Mouse (Mus musculus): ENCODE measurements around the gene Mia3. TPM values are rescaled to one million over a fixed set of nuclear protein-coding genes. Genes with fewer than 3 reads are reported as not detected.
A peak's percentile ranks its signal among the peaks of the same experiment; 100 is the strongest.
"Not testable (repeated sequence)": the region's sequence is repeated elsewhere in the genome, so short reads cannot be mapped to it uniquely, and the experiment has no call there.

The Mia3 gene
- total and polyA plus RNA-seq, 2 experiments from 2014 or later: 98.1 to 148 TPM

DNA sequence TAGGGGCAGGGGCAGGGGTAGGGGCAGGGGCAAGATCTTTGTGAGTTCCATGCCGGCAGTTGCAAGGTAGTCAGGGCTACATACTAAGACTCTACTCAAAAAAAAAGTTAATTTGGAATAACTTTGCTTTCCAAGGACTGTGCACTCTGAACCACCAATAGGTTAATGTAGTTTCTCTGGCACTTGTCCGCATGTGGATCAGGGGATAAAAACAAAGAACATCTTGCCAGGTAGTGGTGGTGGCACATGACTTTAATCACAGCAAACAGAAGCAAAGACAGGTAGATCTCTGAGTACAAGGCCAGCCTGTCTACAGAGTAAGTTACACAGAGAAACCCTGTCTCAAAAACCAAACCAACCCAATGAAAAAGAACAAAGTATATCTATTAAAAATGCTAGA is 13.3 kb upstream of the Mia3 start:
- no peaks in the 10 kb centered on the region for H3K9me3 ChIP-seq (ENCODE audit: low read length)
- no peak overlapping the region for H3K9ac ChIP-seq (replicated peaks; ENCODE audit: low read length)
- ATAC-seq (no peak), DNase-seq (ENCODE audit: low spot score) (no peak)
- no peaks in the 10 kb centered on the region for H3K36me3 ChIP-seq (ENCODE audit: insufficient read depth, low read length)
- no peaks in the 10 kb centered on the region for H3K4me1 ChIP-seq (ENCODE audit: insufficient read depth, low read length)
- peaks cover 15% of the 10 kb centered on the region for H3K27me3 ChIP-seq (ENCODE audit: insufficient read depth, low read length)
- WGBS: 96% methylated on average over 2 of the region's 2 CpGs
- H3K4me3 ChIP-seq (ENCODE audit: low read length): no peak overlapping the region
- no peak for TF ChIP-seq CTCF (IDR thresholded peaks at IDR 0.05; ENCODE audit: low read depth)
- H3K27ac ChIP-seq: no peak overlapping the region
- H3K4me2 ChIP-seq (ENCODE audit: low read depth, low read length): no peak overlapping the region

DNA sequence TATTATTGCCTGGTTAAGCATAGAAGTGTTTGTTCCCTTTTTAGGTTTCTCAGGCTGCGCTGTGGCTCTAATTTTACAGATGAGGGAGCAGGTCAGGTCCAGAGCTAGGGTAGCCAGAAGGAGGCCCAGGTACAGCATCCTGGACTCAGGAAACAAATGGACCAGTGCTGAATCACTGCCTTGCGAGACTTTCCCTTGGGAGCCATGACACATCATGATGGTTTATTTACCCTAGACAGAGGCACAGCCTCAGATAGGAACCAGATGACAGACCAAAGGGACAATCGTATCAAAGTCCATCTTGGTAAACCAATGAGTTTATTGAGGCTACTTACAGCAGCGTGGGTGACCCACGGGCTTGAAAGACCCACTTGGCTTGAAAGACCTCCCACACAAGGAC is 12.5 kb upstream of the Mia3 start:
- ATAC-seq: no peak
- WGBS: 86% methylated on average over 5 of the region's 5 CpGs

GRCm38 (mm10) chr1:183379376-183379775 is 10.0 kb upstream of the Mia3 start:
- H3K4me1 ChIP-seq (ENCODE audit: insufficient read depth, low read length); DNase-seq (ENCODE audit: low spot score); H3K4me2 ChIP-seq (ENCODE audit: low read depth, low read length); H3K4me3 ChIP-seq (ENCODE audit: low read length); H3K36me3 ChIP-seq (ENCODE audit: insufficient read depth, low read length); ATAC-seq; H3K27ac ChIP-seq; H3K27me3 ChIP-seq (ENCODE audit: insufficient read depth, low read length); H3K9me3 ChIP-seq (ENCODE audit: low read length); H3K9ac ChIP-seq (replicated peaks; ENCODE audit: low read length): not testable (repeated sequence)
- WGBS: 90% methylated on average over 3 of the region's 3 CpGs

More for the DNA sequence above, 12.5 kb upstream of the Mia3 start:
- no peak for TF ChIP-seq CTCF (IDR thresholded peaks at IDR 0.05; ENCODE audit: low read depth)
- no peak for DNase-seq (ENCODE audit: low spot score)
- H3K9me3 ChIP-seq (ENCODE audit: low read length): no peaks in the 10 kb centered on the region
- no peak overlapping the region for H3K4me2 ChIP-seq (ENCODE audit: low read depth, low read length)
- no peak overlapping the region for H3K27ac ChIP-seq
- H3K36me3 ChIP-seq (ENCODE audit: insufficient read depth, low read length): no peaks in the 10 kb centered on the region
- H3K4me3 ChIP-seq (ENCODE audit: low read length): no peak overlapping the region
- H3K9ac ChIP-seq (replicated peaks; ENCODE audit: low read length): no peak overlapping the region
- peaks cover 15% of the 10 kb centered on the region for H3K27me3 ChIP-seq (ENCODE audit: insufficient read depth, low read length)
- no peaks in the 10 kb centered on the region for H3K4me1 ChIP-seq (ENCODE audit: insufficient read depth, low read length)

DNA sequence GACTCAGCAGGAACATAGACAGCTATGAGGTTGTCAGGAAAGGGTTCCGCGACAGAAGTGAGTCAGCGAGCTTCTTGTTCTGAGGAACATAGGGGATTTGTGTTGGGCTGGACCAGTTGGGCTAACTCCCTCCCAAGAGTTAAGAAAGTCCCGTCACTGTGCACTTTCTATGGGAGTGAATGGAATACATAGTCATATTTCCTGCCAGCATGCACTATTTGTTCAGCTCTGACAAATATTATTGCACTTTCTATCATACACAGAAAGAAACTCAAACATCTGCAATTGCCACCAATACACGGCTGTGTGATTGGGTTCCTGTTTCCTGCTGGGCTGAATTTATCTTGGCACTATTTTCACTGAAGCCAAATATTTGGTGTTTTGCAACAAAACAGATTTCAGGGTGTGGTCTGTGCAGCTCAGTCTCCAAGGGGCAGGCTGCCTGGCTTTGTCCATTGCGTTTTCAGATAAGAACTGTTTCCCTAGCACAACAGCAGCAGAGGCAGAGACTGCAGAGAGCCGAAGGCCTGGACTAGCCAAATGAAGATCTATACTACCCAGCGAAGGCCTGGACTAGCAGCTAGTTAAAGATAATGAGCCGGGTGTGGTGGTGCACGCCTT is 9.1 kb upstream of the Mia3 start:
- no peak overlapping the region for H3K27ac ChIP-seq
- TF ChIP-seq CTCF (IDR thresholded peaks at IDR 0.05; ENCODE audit: low read depth): no peak
- H3K4me3 ChIP-seq (ENCODE audit: low read length): no peak overlapping the region
- ATAC-seq (no peak), DNase-seq (ENCODE audit: low spot score) (peak; percentile 9)
- no peak overlapping the region for H3K4me2 ChIP-seq (ENCODE audit: low read depth, low read length)
- whole genome bisulfite sequencing: 84% methylated on average over 10 of the region's 10 CpGs
- H3K9ac ChIP-seq (replicated peaks; ENCODE audit: low read length): no peak overlapping the region
- H3K4me1 ChIP-seq (ENCODE audit: insufficient read depth, low read length): no peaks in the 10 kb centered on the region
- peaks cover 3% of the 10 kb centered on the region for H3K27me3 ChIP-seq (ENCODE audit: insufficient read depth, low read length)
- H3K36me3 ChIP-seq (ENCODE audit: insufficient read depth, low read length): no peaks in the 10 kb centered on the region
- no peaks in the 10 kb centered on the region for H3K9me3 ChIP-seq (ENCODE audit: low read length)

GRCm38 (mm10) chr1:183377045-183377444 is 7.7 kb upstream of the Mia3 start:
- Histone ChIP-seq H3K4me2 (ENCODE audit: low read depth, low read length) (no peak overlapping the region), H3K27ac (no peak overlapping the region), H3K9me3 (ENCODE audit: low read length) (no peaks in the 10 kb centered on the region), H3K9ac (replicated peaks; ENCODE audit: low read length) (no peak overlapping the region), H3K27me3 (ENCODE audit: insufficient read depth, low read length) (no peaks in the 10 kb centered on the region), H3K4me3 (ENCODE audit: low read length) (no peak overlapping the region), H3K36me3 (ENCODE audit: insufficient read depth, low read length) (no peaks in the 10 kb centered on the region), H3K4me1 (ENCODE audit: insufficient read depth, low read length) (no peaks in the 10 kb centered on the region)
- DNase-seq (ENCODE audit: low spot score): no peak
- 80% methylated on average over 4 of the region's 4 CpGs for WGBS
- TF ChIP-seq CTCF (IDR thresholded peaks at IDR 0.05; ENCODE audit: low read depth): no peak
- ATAC-seq: no peak

DNA sequence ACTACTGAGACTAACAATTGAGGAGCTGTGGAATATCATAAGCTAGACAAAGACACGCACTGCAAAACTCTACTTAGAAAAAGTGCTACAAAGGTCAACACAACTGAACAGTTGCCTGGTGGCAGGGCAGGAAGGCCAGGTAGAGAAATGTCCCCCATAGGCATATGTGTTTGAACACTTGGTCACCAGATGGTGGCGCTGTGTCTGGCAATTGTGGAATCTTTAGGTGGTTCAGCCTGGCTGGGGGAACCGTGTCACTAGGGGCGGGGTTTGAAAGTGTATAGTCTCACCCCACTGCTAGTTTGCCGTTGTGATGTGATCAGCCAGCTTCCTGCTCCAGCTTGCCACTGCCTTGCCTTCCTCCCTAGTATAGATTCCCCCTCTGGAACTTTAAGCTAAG is 5.4 kb upstream of the Mia3 start:
- 0 out of 2 replicates have a peak, but pooled peaks have one; percentile 10 for TF ChIP-seq CTCF (IDR thresholded peaks at IDR 0.05; ENCODE audit: low read depth)
- 77% methylated on average over 5 of the region's 5 CpGs for WGBS
- H3K36me3 ChIP-seq (ENCODE audit: insufficient read depth, low read length): no peaks in the 10 kb centered on the region

DNA sequence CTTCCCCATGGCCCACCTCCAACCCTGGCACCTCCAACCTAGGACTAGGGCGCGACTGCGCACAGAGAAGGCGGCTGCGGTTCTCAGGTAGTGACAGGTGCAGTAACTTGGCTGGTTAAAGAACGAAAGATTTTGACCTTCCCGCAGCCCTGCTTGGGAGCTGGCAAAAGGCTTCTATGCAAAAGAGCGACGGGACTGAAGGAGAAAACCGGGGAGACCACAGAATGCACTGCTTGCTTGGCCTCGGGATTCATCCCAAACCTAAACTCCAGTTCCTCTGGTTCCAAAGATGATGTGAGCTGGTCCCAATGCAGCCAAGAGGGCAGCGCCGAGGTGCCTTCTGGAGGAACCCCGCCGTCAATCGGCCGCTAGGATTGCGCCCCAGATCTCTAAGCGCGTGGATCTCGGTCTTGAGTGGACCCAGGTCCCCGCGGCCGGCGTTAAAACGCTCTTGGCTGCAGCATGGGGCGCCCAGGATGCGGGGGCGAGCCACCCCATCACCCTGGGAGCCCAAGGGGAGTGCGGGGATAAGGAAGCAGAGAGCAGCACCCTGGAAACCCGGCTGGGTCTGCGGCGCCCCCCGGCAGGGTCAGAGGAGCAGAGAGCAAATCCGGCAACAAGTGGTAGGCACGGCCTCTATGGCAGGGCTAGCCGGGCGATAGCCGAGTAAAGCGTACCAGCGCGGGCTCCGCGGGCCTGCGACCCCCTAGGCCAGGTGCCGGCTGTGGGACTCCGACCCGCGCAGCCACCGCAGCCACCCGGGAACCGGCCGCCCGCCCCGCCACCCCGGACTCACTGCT is 552 bp downstream of the Mia3 start:
- H3K9me3 ChIP-seq (ENCODE audit: low read length): no peaks in the 10 kb centered on the region
- peak overlapping the region; percentile 95 for H3K4me2 ChIP-seq (ENCODE audit: low read depth, low read length)
- ATAC-seq: peak; percentile 72
- no peaks in the 10 kb centered on the region for H3K27me3 ChIP-seq (ENCODE audit: insufficient read depth, low read length)
- DNase-seq (ENCODE audit: low spot score): peak; percentile 35
- H3K9ac ChIP-seq (replicated peaks; ENCODE audit: low read length): peak overlapping the region; percentile 84
- peak overlapping the region; percentile 82 for H3K27ac ChIP-seq
- H3K4me1 ChIP-seq (ENCODE audit: insufficient read depth, low read length): peaks cover 16% of the 10 kb centered on the region; the same call in 1 of the 2 replicates
- WGBS: under 1% methylated on average over 55 of the region's 56 CpGs
- H3K4me3 ChIP-seq (ENCODE audit: low read length): peak overlapping the region; percentile 89
- TF ChIP-seq CTCF (IDR thresholded peaks at IDR 0.05; ENCODE audit: low read depth): peak; percentile 14; the same call in 1 of the 2 replicates
- peaks cover 17% of the 10 kb centered on the region; the same call in 1 of the 2 replicates for H3K36me3 ChIP-seq (ENCODE audit: insufficient read depth, low read length)

More for the DNA sequence above, 5.4 kb upstream of the Mia3 start:
- Histone ChIP-seq H3K27me3 (ENCODE audit: insufficient read depth, low read length) (no peaks in the 10 kb centered on the region), H3K27ac (no peak overlapping the region), H3K9me3 (ENCODE audit: low read length) (no peaks in the 10 kb centered on the region), H3K4me2 (ENCODE audit: low read depth, low read length) (no peak overlapping the region), H3K9ac (replicated peaks; ENCODE audit: low read length) (no peak overlapping the region), H3K4me3 (ENCODE audit: low read length) (no peak overlapping the region), H3K4me1 (ENCODE audit: insufficient read depth, low read length) (peaks cover 5% of the 10 kb centered on the region; the same call in 1 of the 2 replicates)
- no peak for ATAC-seq
- no peak for DNase-seq (ENCODE audit: low spot score)
